Mouse (Mus musculus) kidney, embryonic 14.5 days (tissue): ENCODE data around the gene Ptgs1. TPM values are rescaled to one million over a fixed set of nuclear protein-coding genes. Genes with fewer than 3 reads are reported as not detected.

Experiments used
- ATAC-seq: fragments of 200-750 bp; cut with Nextera tagmentation; 2 replicates; pipeline ENCODE4 v1.8.0; 2017; ENCODE audit warnings: moderate number of reproducible peaks, mild to moderate bottlenecking, moderate TSS enrichment, moderate library complexity; ENCODE audit not compliant: low FRiP score, low TSS enrichment
- H3K27ac ChIP-seq: fragments of 300-500 bp; sonication (generic); 2 replicates; pipeline ENCODE4 v1.5.1; 2014; ENCODE audit warnings: low read depth, mild to moderate bottlenecking, low read length, moderate library complexity, mixed read lengths
- H3K27me3 ChIP-seq: fragments of 300-500 bp; sonication (generic); 2 replicates; pipeline ENCODE4 v1.6.1; 2014; ENCODE audit warnings: mild to moderate bottlenecking, low read length; ENCODE audit not compliant: control insufficient read depth, insufficient read depth
- H3K36me3 ChIP-seq: fragments of 300-500 bp; sonication (generic); 2 replicates; pipeline ENCODE4 v1.6.1; 2014; ENCODE audit warnings: low read length, mixed read lengths; ENCODE audit not compliant: control insufficient read depth, insufficient read depth
- H3K4me1 ChIP-seq: fragments of 300-500 bp; sonication (generic); 2 replicates; pipeline ENCODE4 v1.6.1; 2014; ENCODE audit warnings: low read length, mixed read lengths; ENCODE audit not compliant: control insufficient read depth, insufficient read depth
- H3K4me2 ChIP-seq: fragments of 300-500 bp; sonication (generic); replicated peaks from 2 replicates; pipeline ENCODE4 v1.6.1; 2014; ENCODE audit warnings: low read depth, mild to moderate bottlenecking, low read length
- H3K4me3 ChIP-seq: fragments of 300-500 bp; sonication (generic); 2 replicates; pipeline ENCODE4 v1.5.1; 2014; ENCODE audit warnings: mild to moderate bottlenecking, low read length
- H3K9ac ChIP-seq: fragments of 300-500 bp; sonication (generic); 2 replicates; pipeline ENCODE4 v1.6.1; 2014; ENCODE audit warnings: low read depth, mild to moderate bottlenecking, low read length, moderate library complexity
- H3K9me3 ChIP-seq: fragments of 300-500 bp; sonication (generic); 2 replicates; pipeline ENCODE4 v1.6.1; 2016; ENCODE audit warnings: low read length; ENCODE audit not compliant: control insufficient read depth
- WGBS: fragments of 180-500 bp; shearing (Covaris S2); extraction: QIAGEN DNeasy Blood & Tissue Kit; methylation state at CpG from one replicate; pipeline ENCODE4 v1.1.7; 2014; 5-methylcytosine and 5-hydroxymethylcytosine counted together
- polyA plus RNA-seq: library from polyadenylated mRNA; unstranded; fragments of >200 nt; fragmentation: Nextera tagmentation; extraction: Ambion mirVana; gene quantifications from 2 replicates; pipeline ENCODE4 v1.2.1, GENCODE M21; 2014

The Ptgs1 gene
- polyA plus RNA-seq, 1 experiment from 2014 or later, result 24.6 TPM

- Histone ChIP-seq H3K4me3 (no peak overlapping the region), H3K27ac (no peak overlapping the region), H3K27me3 (no peaks in the 10 kb centered on the region), H3K9me3 (no peaks in the 10 kb centered on the region), H3K4me2 (no peak overlapping the region), H3K4me1 (no peaks in the 10 kb centered on the region), H3K36me3 (no peaks in the 10 kb centered on the region), H3K9ac (no peak overlapping the region)
- no peak for ATAC-seq
- 91% methylated on average over 5 of the region's 5 CpGs for WGBS
Measured at GRCm38 (mm10) chr2:36236889-36237288, 6.7 kb downstream of the Ptgs1 start.

GRCm38 (mm10) chr2:36237557-36237956 is 7.3 kb downstream of the Ptgs1 start:
- Histone ChIP-seq H3K4me3 (no peak overlapping the region), H3K9ac (no peak overlapping the region), H3K27ac (no peak overlapping the region), H3K27me3 (no peaks in the 10 kb centered on the region), H3K4me1 (no peaks in the 10 kb centered on the region), H3K4me2 (no peak overlapping the region), H3K36me3 (no peaks in the 10 kb centered on the region), H3K9me3 (no peaks in the 10 kb centered on the region)
- ATAC-seq, result no peak
- 86% methylated on average over 6 of the region's 6 CpGs for WGBS

- Histone ChIP-seq H3K9ac (no peak overlapping the region), H3K4me1 (no peaks in the 10 kb centered on the region), H3K4me2 (no peak overlapping the region), H3K36me3 (no peaks in the 10 kb centered on the region), H3K4me3 (no peak overlapping the region), H3K9me3 (no peaks in the 10 kb centered on the region), H3K27ac (no peak overlapping the region), H3K27me3 (no peaks in the 10 kb centered on the region)
- WGBS, result 77% methylated on average over 3 of the region's 3 CpGs
- no peak for ATAC-seq
Measured at GRCm38 (mm10) chr2:36238467-36238866, 8.2 kb downstream of the Ptgs1 start.

- H3K4me2 ChIP-seq, result no peak overlapping the region
- no peaks in the 10 kb centered on the region for H3K27me3 ChIP-seq
- ATAC-seq, result no peak
- H3K9me3 ChIP-seq, result no peaks in the 10 kb centered on the region
- H3K9ac ChIP-seq, result no peak overlapping the region
- H3K4me3 ChIP-seq, result no peak overlapping the region
- 97% methylated on average over 2 of the region's 2 CpGs for WGBS
- no peak overlapping the region for H3K27ac ChIP-seq
- no peaks in the 10 kb centered on the region for H3K36me3 ChIP-seq
- no peaks in the 10 kb centered on the region for H3K4me1 ChIP-seq
Measured at GRCm38 (mm10) chr2:36238951-36239350, 8.7 kb downstream of the Ptgs1 start.

- H3K4me3 ChIP-seq, result no peak overlapping the region
Measured at GRCm38 (mm10) chr2:36242514-36242913, 12.3 kb downstream of the Ptgs1 start.

GRCm38 (mm10) chr2:36243296-36243891 is 13.2 kb downstream of the Ptgs1 start:
- no peaks in the 10 kb centered on the region for H3K4me1 ChIP-seq
- H3K4me2 ChIP-seq, result no peak overlapping the region
- H3K9me3 ChIP-seq, result no peaks in the 10 kb centered on the region
- 87% methylated on average over 9 of the region's 9 CpGs for WGBS
- H3K4me3 ChIP-seq, result no peak overlapping the region
- H3K36me3 ChIP-seq, result no peaks in the 10 kb centered on the region; the same call in 1 of the 2 replicates
- no peaks in the 10 kb centered on the region for H3K27me3 ChIP-seq
- no peak for ATAC-seq
- H3K27ac ChIP-seq, result no peak overlapping the region
- H3K9ac ChIP-seq, result no peak overlapping the region

More at GRCm38 (mm10) chr2:36242514-36242913, 12.3 kb downstream of the Ptgs1 start:
- Histone ChIP-seq H3K9ac (no peak overlapping the region), H3K27ac (no peak overlapping the region), H3K4me1 (no peaks in the 10 kb centered on the region), H3K4me2 (no peak overlapping the region), H3K36me3 (no peaks in the 10 kb centered on the region; the same call in 1 of the 2 replicates), H3K27me3 (no peaks in the 10 kb centered on the region), H3K9me3 (no peaks in the 10 kb centered on the region)
- ATAC-seq, result no peak
- WGBS, result 87% methylated on average over 13 of the region's 13 CpGs

- H3K4me1 ChIP-seq, result no peaks in the 10 kb centered on the region
- H3K27ac ChIP-seq, result no peak overlapping the region
- no peaks in the 10 kb centered on the region; the same call in 1 of the 2 replicates for H3K36me3 ChIP-seq
- no peak for ATAC-seq
- no peak overlapping the region for H3K4me2 ChIP-seq
- no peak overlapping the region for H3K4me3 ChIP-seq
- H3K27me3 ChIP-seq, result no peaks in the 10 kb centered on the region
- WGBS, result 60% methylated on average over 5 of the region's 5 CpGs
- no peaks in the 10 kb centered on the region for H3K9me3 ChIP-seq
- H3K9ac ChIP-seq, result no peak overlapping the region
Measured at GRCm38 (mm10) chr2:36243892-36244309, 13.7 kb downstream of the Ptgs1 start.

GRCm38 (mm10) chr2:36244705-36245104 is 14.5 kb downstream of the Ptgs1 start:
- ATAC-seq, result no peak
- WGBS, result 91% methylated on average over 3 of the region's 3 CpGs
- no peak overlapping the region for H3K4me3 ChIP-seq
- no peaks in the 10 kb centered on the region for H3K9me3 ChIP-seq
- H3K27ac ChIP-seq, result no peak overlapping the region
- H3K36me3 ChIP-seq, result no peaks in the 10 kb centered on the region; the same call in 1 of the 2 replicates
- no peak overlapping the region for H3K9ac ChIP-seq
- H3K27me3 ChIP-seq, result no peaks in the 10 kb centered on the region
- no peaks in the 10 kb centered on the region for H3K4me1 ChIP-seq
- no peak overlapping the region for H3K4me2 ChIP-seq

- no peak overlapping the region for H3K27ac ChIP-seq
Measured at GRCm38 (mm10) chr2:36247964-36248363, 17.7 kb downstream of the Ptgs1 start.

More at GRCm38 (mm10) chr2:36247964-36248363, 17.7 kb downstream of the Ptgs1 start:
- no peak overlapping the region for H3K9ac ChIP-seq
- no peaks in the 10 kb centered on the region; the same call in 1 of the 2 replicates for H3K36me3 ChIP-seq
- H3K4me3 ChIP-seq, result no peak overlapping the region
- WGBS, result 70% methylated on average over 3 of the region's 3 CpGs
- ATAC-seq, result no peak
- no peak overlapping the region for H3K4me2 ChIP-seq
- H3K27me3 ChIP-seq, result no peaks in the 10 kb centered on the region
- no peaks in the 10 kb centered on the region for H3K9me3 ChIP-seq
- no peaks in the 10 kb centered on the region for H3K4me1 ChIP-seq
